Mouse (Mus musculus): ENCODE results near the gene Nhsl1. TPM values are rescaled to one million over a fixed set of nuclear protein-coding genes. Genes with fewer than 3 reads are reported as not detected.

The Nhsl1 gene
- polyA plus RNA-seq, 1 experiment from 2014 or later: 12.6 TPM

DNA sequence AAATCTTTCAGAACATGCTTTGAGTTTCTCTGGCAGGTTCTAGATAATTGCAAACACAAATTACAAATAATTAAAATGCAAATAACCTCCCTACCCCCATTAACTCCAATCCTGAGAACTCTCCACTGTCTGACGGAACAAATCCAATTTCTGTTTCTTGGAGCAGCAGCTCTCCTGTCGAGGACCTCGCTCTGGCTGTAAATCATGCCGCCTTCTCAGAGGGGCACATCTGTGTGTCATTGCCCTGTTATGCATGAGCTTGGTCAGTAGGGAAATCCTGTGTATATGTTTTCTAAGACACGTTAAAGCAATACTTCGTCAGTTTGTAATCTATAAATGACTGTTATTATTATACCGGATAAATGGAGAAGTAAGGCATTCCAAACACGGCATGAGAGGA lies 35.3 kb downstream of the Nhsl1 start:
- DNase-seq (ENCODE audit: low spot score): no peak
- 86% methylated on average over 8 of the region's 8 CpGs for WGBS
- Histone ChIP-seq H3K4me1 (peaks cover 4% of the 10 kb centered on the region; the same call in 1 of the 2 replicates), H3K27me3 (replicated peaks; ENCODE audit: low read depth, poor library complexity, severe bottlenecking) (no peaks in the 10 kb centered on the region), H3K36me3 (replicated peaks) (no peaks in the 10 kb centered on the region), H3K9me3 (no peaks in the 10 kb centered on the region), H3K4me3 (no peak overlapping the region), H3K27ac (replicated peaks) (no peak overlapping the region)

- DNase-seq (ENCODE audit: low spot score): no peak
- peaks cover 4% of the 10 kb centered on the region; the same call in 1 of the 2 replicates for H3K4me1 ChIP-seq
- H3K27me3 ChIP-seq (replicated peaks; ENCODE audit: low read depth, poor library complexity, severe bottlenecking): no peaks in the 10 kb centered on the region
- 88% methylated on average over 6 of the region's 6 CpGs for WGBS
- no peak overlapping the region for H3K4me3 ChIP-seq
- H3K36me3 ChIP-seq (replicated peaks): no peaks in the 10 kb centered on the region
- H3K9me3 ChIP-seq: no peaks in the 10 kb centered on the region
- H3K27ac ChIP-seq (replicated peaks): no peak overlapping the region
Observed at GRCm38 (mm10) chr10:18356461-18356860, 37.7 kb downstream of the Nhsl1 start.

GRCm38 (mm10) chr10:18357212-18357611 lies 38.4 kb downstream of the Nhsl1 start:
- H3K36me3 ChIP-seq (replicated peaks): no peaks in the 10 kb centered on the region
- no peak overlapping the region for H3K27ac ChIP-seq (replicated peaks)
- DNase-seq (ENCODE audit: low spot score): no peak
- no peak overlapping the region for H3K4me3 ChIP-seq
- no peaks in the 10 kb centered on the region for H3K9me3 ChIP-seq
- no peaks in the 10 kb centered on the region for H3K27me3 ChIP-seq (replicated peaks; ENCODE audit: low read depth, poor library complexity, severe bottlenecking)
- 91% methylated on average over 6 of the region's 6 CpGs for WGBS
- peaks cover 4% of the 10 kb centered on the region; the same call in 1 of the 2 replicates for H3K4me1 ChIP-seq

GRCm38 (mm10) chr10:18358461-18358860 lies 39.7 kb downstream of the Nhsl1 start:
- Histone ChIP-seq H3K9me3 (no peaks in the 10 kb centered on the region), H3K27ac (replicated peaks) (no peak overlapping the region), H3K27me3 (replicated peaks; ENCODE audit: low read depth, poor library complexity, severe bottlenecking) (no peaks in the 10 kb centered on the region), H3K36me3 (replicated peaks) (no peaks in the 10 kb centered on the region), H3K4me3 (no peak overlapping the region), H3K4me1 (peaks cover 4% of the 10 kb centered on the region; the same call in 1 of the 2 replicates)
- DNase-seq (ENCODE audit: low spot score): no peak
- 82% methylated on average over 5 of the region's 5 CpGs for WGBS

GRCm38 (mm10) chr10:18360175-18360574 lies 41.4 kb downstream of the Nhsl1 start:
- 90% methylated on average over 6 of the region's 6 CpGs for WGBS
- no peak overlapping the region for H3K27ac ChIP-seq (replicated peaks)
- peaks cover 3% of the 10 kb centered on the region; the same call in 1 of the 2 replicates for H3K4me1 ChIP-seq
- no peak for DNase-seq (ENCODE audit: low spot score)
- no peaks in the 10 kb centered on the region for H3K27me3 ChIP-seq (replicated peaks; ENCODE audit: low read depth, poor library complexity, severe bottlenecking)
- H3K36me3 ChIP-seq (replicated peaks): no peaks in the 10 kb centered on the region
- H3K4me3 ChIP-seq: no peak overlapping the region
- H3K9me3 ChIP-seq: no peaks in the 10 kb centered on the region

- Histone ChIP-seq H3K9me3 (no peaks in the 10 kb centered on the region), H3K27me3 (replicated peaks; ENCODE audit: low read depth, poor library complexity, severe bottlenecking) (no peaks in the 10 kb centered on the region), H3K27ac (replicated peaks) (no peak overlapping the region), H3K36me3 (replicated peaks) (no peaks in the 10 kb centered on the region), H3K4me1 (peaks cover 16% of the 10 kb centered on the region), H3K4me3 (no peak overlapping the region)
- 94% methylated on average over 6 of the region's 6 CpGs for WGBS
- DNase-seq (ENCODE audit: low spot score): no peak
Observed at GRCm38 (mm10) chr10:18365432-18365831, 46.6 kb downstream of the Nhsl1 start.

DNA sequence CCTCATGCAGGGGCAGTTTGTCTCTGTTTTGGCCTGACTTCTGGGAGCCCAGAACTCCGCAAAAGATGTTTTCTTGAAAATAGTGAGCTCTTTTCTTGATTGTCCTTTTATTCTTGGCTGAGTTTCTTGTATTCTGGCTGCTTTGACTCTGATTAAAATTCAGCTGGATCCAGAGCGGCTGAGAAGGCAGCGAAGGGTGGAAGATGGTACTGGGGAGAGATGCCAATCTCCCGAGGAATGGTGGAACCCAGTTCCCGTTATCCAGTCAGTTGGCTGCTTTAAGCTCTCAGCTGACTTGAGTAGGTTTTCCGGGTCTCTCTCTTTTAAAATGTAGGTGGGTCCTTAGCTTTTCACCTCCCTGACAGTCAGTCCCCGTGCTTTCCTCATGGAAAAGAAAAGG lies 47.9 kb downstream of the Nhsl1 start:
- H3K4me1 ChIP-seq: peaks cover 28% of the 10 kb centered on the region
- WGBS: 70% methylated on average over 7 of the region's 7 CpGs
- no peaks in the 10 kb centered on the region for H3K9me3 ChIP-seq
- no peaks in the 10 kb centered on the region for H3K27me3 ChIP-seq (replicated peaks; ENCODE audit: low read depth, poor library complexity, severe bottlenecking)
- no peak for DNase-seq (ENCODE audit: low spot score)
- H3K27ac ChIP-seq (replicated peaks): no peak overlapping the region
- H3K36me3 ChIP-seq (replicated peaks): no peaks in the 10 kb centered on the region
- H3K4me3 ChIP-seq: no peak overlapping the region

DNA sequence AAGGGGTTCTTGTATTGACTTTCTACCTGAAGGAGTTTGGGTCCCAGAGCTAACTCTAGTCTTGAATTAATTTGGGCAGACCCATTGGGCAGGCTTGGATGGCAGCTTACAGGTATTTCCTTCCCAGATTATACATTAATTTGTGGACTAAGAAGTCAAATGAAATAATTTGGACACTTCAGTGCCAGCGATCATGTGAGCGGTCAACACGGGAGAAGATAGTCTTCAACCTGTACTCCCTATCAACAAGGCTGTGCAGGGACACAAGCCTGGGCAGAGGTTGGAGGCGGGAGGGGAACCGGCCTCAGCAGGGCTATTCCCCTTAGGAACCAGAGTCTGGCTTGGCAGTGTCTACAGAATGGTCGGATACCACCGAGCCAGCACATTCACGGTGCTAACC lies 49.3 kb downstream of the Nhsl1 start:
- Histone ChIP-seq H3K27ac (replicated peaks) (no peak overlapping the region), H3K4me3 (no peak overlapping the region), H3K9me3 (no peaks in the 10 kb centered on the region), H3K4me1 (peaks cover 38% of the 10 kb centered on the region), H3K36me3 (replicated peaks) (no peaks in the 10 kb centered on the region), H3K27me3 (replicated peaks; ENCODE audit: low read depth, poor library complexity, severe bottlenecking) (no peaks in the 10 kb centered on the region)
- no peak for DNase-seq (ENCODE audit: low spot score)
- WGBS: 92% methylated on average over 8 of the region's 8 CpGs

DNA sequence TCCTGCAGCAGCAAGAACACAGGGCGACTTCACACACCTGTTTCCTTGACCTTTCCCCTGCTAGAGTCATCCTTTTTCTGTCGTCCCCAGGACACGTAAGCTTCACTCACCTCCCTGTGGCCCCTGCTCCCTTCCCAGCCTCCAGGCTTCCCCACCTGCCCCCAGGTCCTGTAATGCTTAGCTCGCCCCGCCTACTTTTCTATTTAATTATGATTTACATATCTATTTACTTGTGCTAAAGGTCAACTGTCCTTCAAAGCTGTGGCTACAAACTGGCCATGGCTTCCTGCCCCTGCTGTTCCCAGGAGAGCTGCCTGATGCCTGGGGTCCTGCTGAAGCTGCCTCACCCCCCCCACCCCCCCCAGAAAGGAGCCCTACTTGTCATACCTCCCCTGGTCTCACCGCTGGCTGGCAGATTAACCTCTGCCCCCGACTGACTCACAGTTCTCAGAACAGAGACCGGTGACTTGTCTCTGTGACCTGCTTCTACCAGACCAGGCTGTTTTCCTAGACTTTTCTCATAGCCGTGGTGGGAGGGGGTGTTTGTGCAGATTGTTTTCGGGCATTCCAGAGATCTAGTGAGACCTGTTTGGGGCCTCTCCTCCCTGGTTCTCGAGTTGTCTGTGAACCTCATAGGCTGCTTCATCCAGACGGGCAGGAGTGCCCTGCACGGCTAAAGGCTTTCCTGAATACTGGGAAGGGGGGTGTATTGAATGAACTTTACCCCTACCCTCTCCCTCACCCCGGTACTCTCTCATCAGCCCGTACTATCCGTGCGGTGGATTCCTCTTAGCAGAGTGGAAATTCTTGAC lies 51.9 kb downstream of the Nhsl1 start:
- DNase-seq (ENCODE audit: low spot score): peak; percentile 65
- 11% methylated on average over 17 of the region's 17 CpGs for WGBS
- peaks cover 44% of the 10 kb centered on the region for H3K4me1 ChIP-seq
- no peaks in the 10 kb centered on the region for H3K36me3 ChIP-seq (replicated peaks)
- H3K27ac ChIP-seq (replicated peaks): peak overlapping the region; percentile 62
- H3K4me3 ChIP-seq: no peak overlapping the region; the same call in 1 of the 2 replicates
- no peaks in the 10 kb centered on the region for H3K9me3 ChIP-seq
- no peaks in the 10 kb centered on the region for H3K27me3 ChIP-seq (replicated peaks; ENCODE audit: low read depth, poor library complexity, severe bottlenecking)

DNA sequence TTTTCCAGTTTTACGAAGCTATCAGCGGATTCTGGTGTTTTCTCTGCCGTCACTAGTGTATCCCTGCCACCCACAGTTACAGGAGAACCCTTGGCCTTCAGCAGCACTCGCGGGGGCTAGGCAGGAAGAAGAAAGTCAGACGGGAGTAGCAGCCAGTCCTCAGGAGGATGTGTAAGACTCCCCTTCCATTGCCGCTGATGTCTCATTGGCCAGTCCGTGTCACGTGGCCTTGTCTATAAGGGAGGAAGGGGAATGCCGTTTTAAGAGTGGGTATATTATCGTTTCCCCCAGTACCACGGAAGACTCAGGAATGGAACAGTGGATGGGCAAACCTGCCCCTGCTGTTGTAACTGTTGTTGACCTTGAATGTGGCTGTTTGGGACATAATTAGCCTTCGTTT lies 53.1 kb downstream of the Nhsl1 start:
- WGBS: 44% methylated on average over 13 of the region's 13 CpGs
- peaks cover 45% of the 10 kb centered on the region for H3K4me1 ChIP-seq
- peak overlapping the region; percentile 23; the same call in 1 of the 2 replicates for H3K4me3 ChIP-seq
- no peaks in the 10 kb centered on the region for H3K36me3 ChIP-seq (replicated peaks)
- peak overlapping the region; percentile 62 for H3K27ac ChIP-seq (replicated peaks)
- DNase-seq (ENCODE audit: low spot score): peak; percentile 46
- no peaks in the 10 kb centered on the region for H3K9me3 ChIP-seq
- H3K27me3 ChIP-seq (replicated peaks; ENCODE audit: low read depth, poor library complexity, severe bottlenecking): no peaks in the 10 kb centered on the region

DNA sequence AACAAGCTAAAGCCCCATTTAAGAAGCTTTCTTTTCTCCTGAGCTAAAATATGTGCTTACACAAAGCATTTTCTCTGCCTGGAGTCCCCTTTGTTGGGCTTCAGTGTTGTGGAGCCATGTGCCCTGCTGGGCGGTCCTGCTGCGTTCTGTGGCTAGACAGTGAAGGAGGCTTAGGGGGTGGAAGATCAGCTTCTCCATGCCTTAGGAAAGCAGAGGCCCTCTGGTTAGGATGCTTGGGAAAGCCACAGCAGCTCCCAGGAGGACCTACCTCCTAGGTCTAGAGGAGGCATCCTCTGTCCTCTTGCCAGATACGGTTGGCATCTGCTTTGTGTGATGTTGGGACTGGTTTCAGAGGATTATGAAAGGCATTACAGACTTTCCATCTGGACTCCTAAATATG lies 56.5 kb downstream of the Nhsl1 start:
- DNase-seq (ENCODE audit: low spot score): peak; percentile 38
- Histone ChIP-seq H3K4me1 (peaks cover 30% of the 10 kb centered on the region), H3K9me3 (no peaks in the 10 kb centered on the region), H3K27me3 (replicated peaks; ENCODE audit: low read depth, poor library complexity, severe bottlenecking) (no peaks in the 10 kb centered on the region), H3K4me3 (no peak overlapping the region), H3K27ac (replicated peaks) (peak overlapping the region; percentile 82), H3K36me3 (replicated peaks) (no peaks in the 10 kb centered on the region)
- 28% methylated on average over 3 of the region's 3 CpGs for WGBS

GRCm38 (mm10) chr10:18384766-18385165 lies 66.0 kb downstream of the Nhsl1 start:
- H3K4me1 ChIP-seq: peaks cover 19% of the 10 kb centered on the region
- H3K36me3 ChIP-seq (replicated peaks): no peaks in the 10 kb centered on the region
- 72% methylated on average over 2 of the region's 2 CpGs for WGBS
- H3K27me3 ChIP-seq (replicated peaks; ENCODE audit: low read depth, poor library complexity, severe bottlenecking): no peaks in the 10 kb centered on the region
- no peak overlapping the region for H3K27ac ChIP-seq (replicated peaks)
- no peaks in the 10 kb centered on the region for H3K9me3 ChIP-seq
- H3K4me3 ChIP-seq: no peak overlapping the region
- no peak for DNase-seq (ENCODE audit: low spot score)

DNA sequence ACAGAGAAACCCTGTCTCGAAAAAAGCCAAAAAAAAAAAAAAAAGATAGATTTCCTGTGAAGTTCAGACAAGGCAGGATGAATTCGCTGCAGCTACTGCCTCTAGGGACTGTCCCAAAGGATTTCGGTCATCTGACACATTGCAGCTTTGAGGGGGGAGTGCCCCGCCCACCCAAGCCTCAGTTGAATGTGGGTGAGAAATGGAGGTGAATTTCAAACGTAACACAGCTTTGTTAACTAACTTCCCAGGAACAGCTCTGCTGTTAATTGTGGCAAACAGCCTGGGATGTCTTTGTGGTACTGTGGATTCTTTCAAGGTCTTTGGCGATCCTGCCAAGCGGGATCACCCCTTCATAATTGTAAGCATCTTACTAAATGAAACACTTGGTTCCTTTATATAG lies 67.4 kb downstream of the Nhsl1 start:
- WGBS: 57% methylated on average over 7 of the region's 7 CpGs

More for the DNA sequence above, 67.4 kb downstream of the Nhsl1 start:
- no peaks in the 10 kb centered on the region for H3K27me3 ChIP-seq (replicated peaks; ENCODE audit: low read depth, poor library complexity, severe bottlenecking)
- H3K4me3 ChIP-seq: no peak overlapping the region
- no peaks in the 10 kb centered on the region for H3K36me3 ChIP-seq (replicated peaks)
- DNase-seq (ENCODE audit: low spot score): no peak
- peaks cover 19% of the 10 kb centered on the region for H3K4me1 ChIP-seq
- no peaks in the 10 kb centered on the region for H3K9me3 ChIP-seq
- H3K27ac ChIP-seq (replicated peaks): no peak overlapping the region
